Mouse (Mus musculus): ENCODE measurements around the gene 1700092M07Rik.

DNA sequence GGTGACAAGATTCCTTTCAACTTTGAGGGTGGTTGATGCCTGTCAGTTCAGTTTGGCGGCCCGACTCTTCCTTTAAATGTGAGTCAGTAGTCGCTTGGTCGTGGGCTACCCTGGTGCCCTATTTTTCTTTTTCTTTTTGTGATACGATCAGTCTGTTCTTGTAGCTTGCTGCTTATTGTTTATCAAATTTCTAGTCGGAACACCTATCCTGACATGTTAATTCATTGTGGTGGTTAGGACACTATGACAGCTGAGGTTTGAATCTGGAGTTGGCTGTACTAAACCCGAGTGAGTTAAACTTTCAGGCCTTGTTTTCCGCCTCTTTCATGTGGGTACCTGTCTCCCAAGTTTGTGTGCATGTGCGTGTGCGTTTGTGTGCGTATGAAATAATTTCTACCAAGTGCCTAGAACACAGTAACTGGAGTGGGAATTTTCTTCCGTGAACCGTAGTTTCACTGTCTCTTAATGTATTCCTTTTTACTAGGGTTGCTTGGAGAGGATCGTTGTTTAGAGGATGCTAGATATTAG lies 17.0 kb downstream of the 1700092M07Rik start:
- no peak for TF ChIP-seq CTCF (IDR thresholded peaks at IDR 0.05; ENCODE audit: control insufficient read depth, insufficient read depth, insufficient read length)
- TF ChIP-seq MYOD1 (IDR thresholded peaks at IDR 0.05; ENCODE audit: control insufficient read depth, insufficient read length, low read depth): no peak

Measured in C2C12 (cell line).